Mouse (Mus musculus) hindbrain, embryonic 16.5 days (tissue): ENCODE measurements at regions not wholly inside any gene's neighbourhood (a gene's known extent, or its start where the extent isn't known, plus 50 kb on each side); places are given as distances from the start of the nearest gene placed in this dataset.

Source experiments
- ATAC-seq: fragments of 200-750 bp; cut with Nextera tagmentation; 2 replicates; pipeline ENCODE4 v1.8.0; 2017; ENCODE audit warnings: moderate TSS enrichment, moderate library complexity
- H3K27ac ChIP-seq: fragments of 300-500 bp; sonication (generic); 2 replicates; pipeline ENCODE4 v1.5.1; 2014; ENCODE audit warnings: low read depth, mild to moderate bottlenecking, control low read depth, low read length, moderate library complexity
- H3K27me3 ChIP-seq: fragments of 300-500 bp; sonication (generic); replicated peaks from 2 replicates; pipeline ENCODE4 v1.6.1; 2014; ENCODE audit warnings: low read length; ENCODE audit not compliant: control insufficient read depth, insufficient read depth
- H3K36me3 ChIP-seq: fragments of 300-500 bp; sonication (generic); 2 replicates; pipeline ENCODE4 v1.6.1; 2014; ENCODE audit warnings: mild to moderate bottlenecking, low read length, moderate library complexity, mixed read lengths; ENCODE audit not compliant: control insufficient read depth, insufficient read depth
- H3K4me1 ChIP-seq: fragments of 300-500 bp; sonication (generic); 2 replicates; pipeline ENCODE4 v1.6.1; 2014; ENCODE audit warnings: low read depth, low read length; ENCODE audit not compliant: control insufficient read depth, insufficient read depth
- H3K4me2 ChIP-seq: fragments of 300-500 bp; sonication (generic); 2 replicates; pipeline ENCODE4 v1.6.1; 2014; ENCODE audit warnings: mild to moderate bottlenecking, low read length, control low read depth, moderate library complexity
- H3K4me3 ChIP-seq: fragments of 300-500 bp; sonication (generic); 2 replicates; pipeline ENCODE4 v1.5.1; 2014; ENCODE audit warnings: mild to moderate bottlenecking, low read length, control low read depth, moderate library complexity
- H3K9ac ChIP-seq: fragments of 300-500 bp; sonication (generic); 2 replicates; pipeline ENCODE4 v1.6.1; 2014; ENCODE audit warnings: low read depth, mild to moderate bottlenecking, control low read depth, low read length, moderate library complexity
- H3K9me3 ChIP-seq: fragments of 300-500 bp; sonication (generic); 2 replicates; pipeline ENCODE4 v1.6.1; 2014; ENCODE audit warnings: mild to moderate bottlenecking, low read length, moderate library complexity; ENCODE audit not compliant: control insufficient read depth
- WGBS: fragments of 180-500 bp; shearing (Covaris S2); extraction: QIAGEN DNeasy Blood & Tissue Kit; methylation state at CpG from one replicate; pipeline ENCODE4 v1.1.7; 2014; 5-methylcytosine and 5-hydroxymethylcytosine counted together

DNA sequence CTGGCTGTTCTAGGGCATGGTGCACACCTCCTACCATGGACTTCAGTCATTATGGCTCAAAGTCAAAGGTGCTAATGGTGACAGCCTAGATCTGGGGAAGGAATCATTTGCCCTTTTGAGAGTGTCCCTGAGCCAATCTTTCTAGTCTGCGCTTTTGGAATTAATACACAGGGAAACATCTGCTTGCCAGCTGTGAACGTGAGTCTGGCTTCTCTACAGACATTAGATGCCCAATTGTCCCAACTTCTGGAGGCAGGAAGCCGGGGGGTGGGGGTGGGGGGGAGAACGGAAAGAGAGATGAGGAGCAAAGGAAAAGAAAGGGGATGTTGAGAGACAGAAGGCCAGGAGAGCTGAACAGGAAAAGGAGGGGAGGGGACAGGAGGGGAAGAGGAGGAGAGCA lies 377.9 kb upstream of the Spred2 start:
- Histone ChIP-seq H3K4me3 (no peak overlapping the region), H3K36me3 (no peaks in the 10 kb centered on the region), H3K4me2 (no peak overlapping the region), H3K27ac (no peak overlapping the region), H3K9ac (no peak overlapping the region), H3K9me3 (no peaks in the 10 kb centered on the region), H3K4me1 (no peaks in the 10 kb centered on the region), H3K27me3 (no peaks in the 10 kb centered on the region)
- 74% methylated on average over 4 of the region's 4 CpGs for WGBS
- no peak for ATAC-seq

DNA sequence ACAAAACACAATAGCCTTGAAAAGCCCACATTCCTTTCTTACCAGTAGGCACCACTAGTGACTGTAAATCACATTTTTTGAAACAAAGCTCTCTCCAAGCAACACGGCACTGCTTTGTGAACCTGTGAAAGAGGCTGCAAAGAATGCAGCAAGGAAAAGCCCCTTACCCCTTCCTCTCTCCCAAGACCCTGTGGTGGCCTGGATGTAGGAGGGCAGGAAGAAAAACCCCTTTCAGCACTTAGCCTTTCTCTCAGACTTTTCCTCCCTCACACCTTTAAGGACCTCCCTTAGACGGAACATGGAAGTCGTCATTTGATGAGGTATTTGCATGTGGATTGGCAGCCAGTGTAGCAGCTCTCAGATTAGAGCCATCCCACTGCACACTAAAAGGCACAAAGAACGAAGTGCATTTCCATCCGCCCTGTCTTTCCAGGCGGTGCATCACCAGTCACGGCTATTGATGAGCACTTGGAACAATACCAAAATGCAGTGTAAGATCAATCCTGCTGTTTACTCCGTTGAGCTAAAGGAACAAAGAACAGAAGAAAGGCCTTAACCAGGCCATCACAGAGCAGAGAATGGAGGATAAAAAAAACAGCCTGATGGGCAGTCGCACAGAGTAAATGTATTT lies 369.7 kb upstream of the Spred2 start:
- Histone ChIP-seq H3K9me3 (no peaks in the 10 kb centered on the region), H3K4me2 (no peak overlapping the region), H3K27me3 (no peaks in the 10 kb centered on the region), H3K36me3 (no peaks in the 10 kb centered on the region), H3K9ac (peak overlapping the region; percentile 17; the same call in 1 of the 2 replicates), H3K4me1 (peaks cover 13% of the 10 kb centered on the region), H3K4me3 (no peak overlapping the region), H3K27ac (peak overlapping the region; percentile 32; the same call in 1 of the 2 replicates)
- WGBS = 16% methylated on average over 9 of the region's 9 CpGs
- peak; percentile 85 for ATAC-seq

DNA sequence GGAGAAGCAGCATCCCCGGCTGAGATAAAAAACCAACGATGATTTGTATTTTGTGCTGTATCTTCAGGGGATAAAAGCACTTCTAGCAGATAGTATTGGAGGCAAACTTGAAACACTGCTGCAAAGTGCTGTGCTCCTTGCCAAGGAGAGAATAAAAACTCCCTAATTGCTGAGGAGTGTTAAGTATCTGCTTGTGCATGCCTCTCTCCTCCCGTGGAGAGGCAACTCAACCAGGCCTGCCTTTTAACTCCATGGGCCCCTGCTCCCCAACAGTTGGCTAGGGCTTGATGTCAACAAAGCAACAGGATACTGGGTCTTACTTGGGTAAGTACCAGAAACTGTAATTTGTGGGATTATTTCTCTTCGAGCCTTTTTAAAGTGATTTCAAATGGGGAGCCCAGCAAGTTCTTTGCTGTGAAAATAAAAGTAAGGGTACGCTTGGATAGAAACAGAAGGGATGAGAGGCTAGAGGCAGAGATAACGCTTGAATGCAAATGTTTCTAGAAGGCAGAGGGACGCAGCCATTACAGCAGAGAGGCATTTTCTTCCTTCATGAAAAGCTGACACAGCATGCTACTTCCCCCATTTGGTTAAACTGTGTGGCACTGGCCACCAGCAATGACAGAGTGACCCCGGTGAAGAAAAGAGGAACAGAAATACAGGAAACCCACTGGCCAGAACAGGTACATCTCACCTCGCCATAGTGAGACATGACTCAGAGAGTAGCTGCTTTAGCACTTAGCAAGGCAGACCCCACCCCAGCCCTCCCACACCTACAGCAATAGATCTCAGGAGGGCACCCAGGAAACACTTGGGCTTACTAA lies 369.0 kb upstream of the Spred2 start:
- H3K9ac ChIP-seq = peak overlapping the region; percentile 17; the same call in 1 of the 2 replicates
- 27% methylated on average over 9 of the region's 9 CpGs for WGBS
- H3K27me3 ChIP-seq = no peaks in the 10 kb centered on the region
- no peaks in the 10 kb centered on the region for H3K36me3 ChIP-seq
- peak; percentile 81 for ATAC-seq
- peak overlapping the region; percentile 44 for H3K27ac ChIP-seq
- H3K9me3 ChIP-seq = no peaks in the 10 kb centered on the region
- H3K4me2 ChIP-seq = peak overlapping the region; percentile 12; the same call in 1 of the 2 replicates
- H3K4me1 ChIP-seq = peaks cover 13% of the 10 kb centered on the region
- no peak overlapping the region for H3K4me3 ChIP-seq

DNA sequence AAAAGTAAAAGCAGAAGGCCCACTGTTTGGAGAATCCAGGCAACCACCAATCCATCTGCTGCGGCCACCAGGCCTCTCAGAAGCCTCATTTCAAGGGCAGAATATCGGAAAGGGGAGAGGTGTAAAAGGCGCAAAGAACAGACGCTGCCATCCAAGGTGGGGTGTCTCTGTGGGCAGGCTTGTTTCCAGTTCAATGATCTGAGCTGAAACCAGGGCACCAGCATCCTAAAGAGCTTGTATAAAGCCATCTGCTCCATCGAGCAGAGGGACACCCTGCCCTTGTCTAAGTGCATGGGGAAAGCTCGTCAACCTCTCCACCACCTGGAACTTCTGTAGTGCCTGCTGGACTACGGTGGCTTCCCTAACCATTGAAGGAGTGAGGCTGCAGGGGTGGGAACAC lies 363.7 kb upstream of the Spred2 start:
- Histone ChIP-seq H3K9me3 (no peaks in the 10 kb centered on the region), H3K4me2 (no peak overlapping the region), H3K4me3 (no peak overlapping the region), H3K9ac (no peak overlapping the region), H3K36me3 (no peaks in the 10 kb centered on the region), H3K27me3 (no peaks in the 10 kb centered on the region), H3K27ac (no peak overlapping the region), H3K4me1 (peaks cover 2% of the 10 kb centered on the region)
- WGBS = 69% methylated on average over 7 of the region's 7 CpGs
- ATAC-seq = peak; percentile 65; the same call in 1 of the 2 replicates

DNA sequence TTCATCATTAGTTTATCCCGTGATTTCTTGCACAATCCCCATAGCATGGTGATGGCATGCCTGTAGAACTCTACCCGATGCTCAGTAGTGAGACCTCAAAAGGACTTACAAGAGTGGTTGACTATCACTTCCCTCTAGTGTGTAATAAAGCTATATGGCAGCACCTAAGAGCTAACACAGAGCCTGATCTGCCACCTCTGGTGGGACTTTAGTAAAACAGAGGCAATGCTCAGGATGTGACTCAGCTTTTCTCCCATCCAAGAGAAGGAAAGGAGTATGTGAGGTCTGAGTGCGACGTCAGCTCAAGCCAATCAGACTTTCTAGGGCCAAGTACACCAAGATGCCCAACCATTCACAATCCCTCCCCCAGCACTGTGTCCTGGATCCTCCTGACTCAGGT lies 361.5 kb upstream of the Spred2 start:
- no peak overlapping the region for H3K4me3 ChIP-seq
- no peak for ATAC-seq
- WGBS = 93% methylated on average over 4 of the region's 4 CpGs
- no peaks in the 10 kb centered on the region for H3K36me3 ChIP-seq
- no peaks in the 10 kb centered on the region for H3K27me3 ChIP-seq
- H3K4me1 ChIP-seq = no peaks in the 10 kb centered on the region
- H3K9ac ChIP-seq = no peak overlapping the region
- no peak overlapping the region for H3K27ac ChIP-seq
- H3K9me3 ChIP-seq = no peaks in the 10 kb centered on the region
- no peak overlapping the region for H3K4me2 ChIP-seq

DNA sequence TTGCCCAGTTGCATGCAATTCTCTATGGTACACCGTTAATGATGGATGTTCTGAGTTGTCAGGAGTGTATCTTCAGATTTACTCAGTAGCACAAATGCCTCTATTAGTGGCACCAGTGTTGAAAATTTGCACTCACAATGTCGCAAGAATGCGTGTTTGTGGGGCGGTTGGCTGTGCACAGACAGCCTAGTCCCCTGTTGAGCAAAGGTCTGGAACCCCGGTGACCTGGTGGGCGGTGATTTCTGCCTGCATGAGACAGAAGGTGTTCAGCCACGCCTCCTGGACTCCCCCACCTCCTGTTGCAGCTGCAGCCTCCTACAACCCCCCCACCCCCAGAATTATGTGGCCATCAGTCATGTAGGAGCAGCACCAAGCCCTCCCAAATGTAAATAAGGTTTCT lies 338.9 kb upstream of the Spred2 start:
- H3K27ac ChIP-seq = no peak overlapping the region
- no peaks in the 10 kb centered on the region for H3K36me3 ChIP-seq
- H3K4me2 ChIP-seq = no peak overlapping the region
- H3K27me3 ChIP-seq = no peaks in the 10 kb centered on the region
- 77% methylated on average over 7 of the region's 7 CpGs for WGBS
- H3K9ac ChIP-seq = no peak overlapping the region
- H3K9me3 ChIP-seq = no peaks in the 10 kb centered on the region
- H3K4me1 ChIP-seq = no peaks in the 10 kb centered on the region
- ATAC-seq = no peak
- H3K4me3 ChIP-seq = no peak overlapping the region

DNA sequence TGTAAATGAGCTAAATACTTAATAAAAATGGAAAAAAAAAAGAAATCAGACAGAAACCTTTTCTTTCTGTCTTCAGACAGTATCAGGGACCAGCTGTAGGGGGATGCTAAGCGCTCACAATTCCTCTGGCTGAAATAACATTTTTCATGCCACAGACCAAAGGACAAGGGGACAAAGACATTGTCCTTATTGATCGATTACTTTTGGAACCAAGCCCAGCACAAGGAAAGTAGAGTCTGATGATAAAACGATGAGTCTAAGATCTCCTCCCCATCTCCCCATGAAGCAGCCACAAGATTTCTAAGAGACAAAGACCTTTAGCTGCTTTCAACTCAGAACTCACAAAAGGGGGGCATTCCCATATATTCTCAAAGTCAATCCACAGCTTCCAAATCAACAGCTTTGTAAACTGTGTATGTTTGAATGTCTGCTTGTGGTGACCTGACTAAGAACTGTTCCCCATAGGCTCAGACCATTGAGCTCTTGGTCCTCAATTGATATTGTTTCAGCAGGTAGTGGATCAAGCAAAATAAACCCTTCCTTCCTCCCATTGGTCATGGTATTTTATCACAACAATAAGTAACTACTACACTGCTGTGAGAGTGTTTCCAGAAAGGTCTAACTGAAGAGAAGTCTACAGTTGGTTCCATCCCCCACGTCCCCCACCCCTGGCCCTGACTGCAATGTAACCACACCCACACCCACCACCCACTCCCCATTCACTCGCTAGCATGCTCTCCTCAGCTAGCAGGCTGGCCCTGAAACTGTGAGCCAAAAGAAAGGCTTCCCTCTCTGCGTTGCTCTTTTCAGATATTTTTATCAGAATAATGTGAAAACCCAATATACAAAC lies 331.4 kb upstream of the Spred2 start:
- Histone ChIP-seq H3K4me2 (no peak overlapping the region), H3K4me3 (no peak overlapping the region), H3K9ac (no peak overlapping the region), H3K4me1 (no peaks in the 10 kb centered on the region), H3K36me3 (no peaks in the 10 kb centered on the region), H3K27ac (no peak overlapping the region), H3K27me3 (no peaks in the 10 kb centered on the region), H3K9me3 (no peaks in the 10 kb centered on the region)
- WGBS = 49% methylated on average over 6 of the region's 6 CpGs
- no peak for ATAC-seq

DNA sequence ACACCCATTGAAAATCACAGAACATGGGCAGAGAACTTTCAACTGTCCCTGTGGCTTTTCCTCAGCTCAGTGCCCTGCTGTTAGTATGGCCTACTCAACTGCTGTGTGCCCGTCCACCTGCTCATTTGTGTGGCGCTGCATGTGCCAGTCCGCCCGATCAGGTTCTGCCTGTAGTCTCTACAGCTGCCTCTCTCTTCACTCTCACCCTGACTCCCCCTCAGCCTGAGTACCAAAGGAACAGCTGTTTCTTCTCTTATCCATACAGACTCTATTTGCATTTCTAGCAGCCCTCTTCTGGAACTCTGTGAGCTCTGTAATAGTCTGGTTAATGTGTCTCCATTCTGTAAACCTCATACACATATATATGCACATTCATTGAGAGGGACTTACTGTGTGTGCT lies 329.1 kb upstream of the Spred2 start:
- no peak overlapping the region for H3K27ac ChIP-seq
- no peaks in the 10 kb centered on the region for H3K27me3 ChIP-seq
- no peaks in the 10 kb centered on the region for H3K9me3 ChIP-seq
- H3K9ac ChIP-seq = no peak overlapping the region
- H3K4me3 ChIP-seq = no peak overlapping the region
- 66% methylated on average over 4 of the region's 4 CpGs for WGBS
- peak; percentile 12; the same call in 1 of the 2 replicates for ATAC-seq
- no peaks in the 10 kb centered on the region for H3K36me3 ChIP-seq
- H3K4me1 ChIP-seq = peaks cover 5% of the 10 kb centered on the region; the same call in 1 of the 2 replicates
- H3K4me2 ChIP-seq = no peak overlapping the region

- H3K9ac ChIP-seq = no peak overlapping the region
- H3K9me3 ChIP-seq = no peaks in the 10 kb centered on the region
- no peak overlapping the region for H3K27ac ChIP-seq
- H3K36me3 ChIP-seq = no peaks in the 10 kb centered on the region
- no peak overlapping the region for H3K4me3 ChIP-seq
- H3K27me3 ChIP-seq = no peaks in the 10 kb centered on the region
- ATAC-seq = no peak
- peaks cover 5% of the 10 kb centered on the region; the same call in 1 of the 2 replicates for H3K4me1 ChIP-seq
- no peak overlapping the region for H3K4me2 ChIP-seq
Measured at GRCm38 (mm10) chr11:19596336-19596735, 327.8 kb upstream of the Spred2 start.
